Mouse (Mus musculus) adrenal gland, adult 8-10 months (tissue): Measurements from ENCODE around the gene Gm8279. TPM values are rescaled to one million over a fixed set of nuclear protein-coding genes. Genes with fewer than 3 reads are reported as not detected.
"Not testable (repeated sequence)": the region's sequence is repeated elsewhere in the genome, so short reads cannot be mapped to it uniquely, and the experiment has no call there.

ENCODE experiments used
- DNase-seq: peaks from one replicate; pipeline ENCODE4 v3.0.0; 2022
- total RNA-seq, 4 experiments: library from RNA; stranded (reverse); gene quantifications; 2 replicates each; pipeline ENCODE4 v1.2.4; 2022

Gm8279 gene
- not detected for total RNA-seq

GRCm38 (mm10) chr14:5131219-5131618, at the start of gene Gm8279:
Gm8279 (plus strand) TSS chr14:5131519.
- not testable (repeated sequence) for DNase-seq

GRCm38 (mm10) chr14:5164235-5164634, 32.9 kb downstream of the Gm8279 start, which contains the start of gene Gm3317:
Gm3317 (plus strand) TSS chr14:5164535.
- not testable (repeated sequence) for DNase-seq

GRCm38 (mm10) chr14:5185493-5185892, 54.2 kb downstream of the Gm8279 start, which contains the start of gene Gm8271:
Gm8271 (plus strand) TSS chr14:5185793.
- not testable (repeated sequence) for DNase-seq

Other genes starting within 250 kb of the Gm8279 start
- gene Gm3278, start 239.1 kb upstream of the Gm8279 start, total RNA-seq, result not detected
- not detected for gene Gm8297, start 147.6 kb upstream of the Gm8279 start, total RNA-seq
- not detected for gene Gm3298, start 115.6 kb upstream of the Gm8279 start, total RNA-seq
- not detected for gene 4930555G01Rik, start 80.9 kb upstream of the Gm8279 start, total RNA-seq
- not detected for gene Gm8281, start 60.5 kb upstream of the Gm8279 start, total RNA-seq
- gene Gm3317, start 33.0 kb downstream of the Gm8279 start, total RNA-seq, result not detected
- not detected for gene Gm8271, start 54.3 kb downstream of the Gm8279 start, total RNA-seq
- under 1 TPM in 1 of 4 experiments, not detected in 3; 0.28 TPM for gene Gm3526, start 129.1 kb downstream of the Gm8279 start, total RNA-seq
- not detected for gene Gm3542, start 203.4 kb downstream of the Gm8279 start, total RNA-seq